Mouse (Mus musculus): Measurements from ENCODE around the gene Tmpo. TPM values are rescaled to one million over a fixed set of nuclear protein-coding genes. Genes with fewer than 3 reads are reported as not detected.

The Tmpo gene
- polyA plus RNA-seq, 2 experiments: 239 to 340 TPM

- no peak for TF ChIP-seq POLR2A (IDR thresholded peaks at IDR 0.05; ENCODE audit: borderline replicate concordance, extremely low read depth, insufficient read depth, insufficient read length)
- DNase-seq (ENCODE audit: low spot score) (no peak), ATAC-seq (ENCODE audit: low FRiP score, low read depth) (no peak)
- peaks cover 5% of the 10 kb centered on the region; the same call in 1 of the 2 replicates for H3K9me3 ChIP-seq (ENCODE audit: control insufficient read depth, low read length)
- no peak overlapping the region for H3K27ac ChIP-seq (replicated peaks; ENCODE audit: low read depth, low read length)
- H3K4me1 ChIP-seq (ENCODE audit: control insufficient read depth, insufficient read depth, low read length): no peaks in the 10 kb centered on the region
- no peaks in the 10 kb centered on the region for H3K27me3 ChIP-seq (ENCODE audit: control insufficient read depth, insufficient read depth, low read length)
- no peak overlapping the region for H3K4me3 ChIP-seq (replicated peaks; ENCODE audit: low read length)
- H3K36me3 ChIP-seq (ENCODE audit: control insufficient read depth, insufficient read depth, low read length): peaks cover 68% of the 10 kb centered on the region
- H3K4me2 ChIP-seq (replicated peaks; ENCODE audit: low read depth, low read length, severe bottlenecking): no peak overlapping the region
- no peak overlapping the region for H3K9ac ChIP-seq (ENCODE audit: low read depth, low read length, severe bottlenecking)
- WGBS: 94% methylated on average over 8 of the region's 8 CpGs
These were observed 83.1 kb downstream of the Tmpo start for GRCm38 (mm10) chr10:91098056-91098455.

Other genes starting within 250 kb of the Tmpo start
- 39.4 and 41.5 TPM in 2 replicates for gene Apaf1, start 98.5 kb downstream of the Tmpo start, polyA plus RNA-seq (2012; rRNA removed)
- gene Apaf1, start 98.5 kb downstream of the Tmpo start, polyA plus RNA-seq (2014; fragmentation: Nextera tagmentation; extraction: Ambion mirVana): 33.2 and 40.6 TPM in 2 replicates
- 33.3 and 54.5 TPM in 2 replicates for gene Ikbip, start 98.4 kb downstream of the Tmpo start, polyA plus RNA-seq (2012; rRNA removed)
- gene Ikbip, start 98.4 kb downstream of the Tmpo start, polyA plus RNA-seq (2014; fragmentation: Nextera tagmentation; extraction: Ambion mirVana): 79.2 and 82.5 TPM in 2 replicates
- gene Slc25a3, start 57.3 kb downstream of the Tmpo start, polyA plus RNA-seq (2012; rRNA removed): 420 and 469 TPM in 2 replicates
- gene Slc25a3, start 57.3 kb downstream of the Tmpo start, polyA plus RNA-seq (2014; fragmentation: Nextera tagmentation; extraction: Ambion mirVana): 458 and 481 TPM in 2 replicates

Data from limb, embryonic 14.5 days (tissue).